Mouse (Mus musculus): ENCODE data around the gene Slc12a8.

GRCm38 (mm10) chr16:33686056-33686455, 168.9 kb downstream of the Slc12a8 start:
- TF ChIP-seq CTCF (IDR thresholded peaks at IDR 0.05; ENCODE audit: control insufficient read depth, insufficient read depth, low read length) (no peak), POLR2A (IDR thresholded peaks at IDR 0.05; ENCODE audit: borderline replicate concordance, control insufficient read depth, low read depth, low read length) (no peak)

Data from bone marrow, adult 2 months (tissue).